Mouse (Mus musculus) intestine, postnatal 0 days (tissue): ENCODE data around the gene Lsm4. TPM values are rescaled to one million over a fixed set of nuclear protein-coding genes. Genes with fewer than 3 reads are reported as not detected.

ENCODE experiments used
- ATAC-seq: fragments of 200-750 bp; cut with Nextera tagmentation; 2 replicates; pipeline ENCODE4 v1.8.0; 2017; ENCODE audit warnings: mild to moderate bottlenecking, moderate TSS enrichment, moderate library complexity
- H3K27ac ChIP-seq: fragments of 300-500 bp; sonication (generic); 2 replicates; pipeline ENCODE4 v1.5.1; 2014; ENCODE audit warnings: mild to moderate bottlenecking, low read depth, low read length, moderate library complexity
- H3K27me3 ChIP-seq: fragments of 300-500 bp; sonication (generic); replicated peaks from 2 replicates; pipeline ENCODE4 v1.6.1; 2014; ENCODE audit warnings: low read length, mixed read lengths; ENCODE audit not compliant: control insufficient read depth, insufficient read depth
- H3K36me3 ChIP-seq: fragments of 300-500 bp; sonication (generic); 2 replicates; pipeline ENCODE4 v1.6.1; 2014; ENCODE audit warnings: mild to moderate bottlenecking, moderate library complexity; ENCODE audit not compliant: control insufficient read depth, insufficient read depth
- H3K4me1 ChIP-seq: fragments of 300-500 bp; sonication (generic); replicated peaks from 2 replicates; pipeline ENCODE4 v1.6.1; 2014; ENCODE audit warnings: antibody characterized with exemption, low read length, mixed read lengths; ENCODE audit not compliant: control insufficient read depth, insufficient read depth
- H3K4me2 ChIP-seq: fragments of 300-500 bp; sonication (generic); replicated peaks from 2 replicates; pipeline ENCODE4 v1.6.1; 2014; ENCODE audit warnings: low read depth, mild to moderate bottlenecking, moderate library complexity
- H3K4me3 ChIP-seq: fragments of 300-500 bp; sonication (generic); 2 replicates; pipeline ENCODE4 v1.5.1; 2014; ENCODE audit warnings: low read depth, low read length
- H3K9ac ChIP-seq: fragments of 300-500 bp; sonication (generic); 2 replicates; pipeline ENCODE4 v1.6.1; 2014; ENCODE audit warnings: mild to moderate bottlenecking, low read depth, low read length
- H3K9me3 ChIP-seq: fragments of 300-500 bp; sonication (generic); 2 replicates; pipeline ENCODE4 v1.6.1; 2016; ENCODE audit warnings: mixed run types; ENCODE audit not compliant: control insufficient read depth
- CTCF ChIP-seq: sonication (generic); IDR thresholded peaks from 2 replicates; pipeline ENCODE4 v1.5.1; 2016; ENCODE audit warnings: low read depth, mild to moderate bottlenecking, control low read depth, antibody characterized with exemption, moderate library complexity
- WGBS: fragments of 180-500 bp; shearing (Covaris S2); extraction: QIAGEN DNeasy Blood & Tissue Kit; methylation state at CpG from one replicate; pipeline ENCODE4 v1.1.7; 2014; 5-methylcytosine and 5-hydroxymethylcytosine counted together
- polyA plus RNA-seq: library from polyadenylated mRNA; unstranded; fragments of >200 nt; fragmentation: Nextera tagmentation; extraction: Ambion mirVana; gene quantifications from 2 replicates; pipeline ENCODE4 v1.2.1, GENCODE M21; 2015

Lsm4 gene
- polyA plus RNA-seq, 1 experiment from 2014 or later: 182 TPM

- no peak for TF ChIP-seq CTCF
- peak; percentile 23; the same call in 1 of the 2 replicates for ATAC-seq
- H3K4me3 ChIP-seq: no peak overlapping the region
- no peaks in the 10 kb centered on the region for H3K9me3 ChIP-seq
- WGBS: 34% methylated on average over 9 of the region's 9 CpGs
- H3K4me2 ChIP-seq: 0 out of 2 replicates have a peak overlapping the region, but pooled peaks have one; percentile 7
- H3K4me1 ChIP-seq: no peaks in the 10 kb centered on the region
- no peak overlapping the region for H3K27ac ChIP-seq
- no peaks in the 10 kb centered on the region; the same call in 1 of the 2 replicates for H3K36me3 ChIP-seq
- H3K27me3 ChIP-seq: no peaks in the 10 kb centered on the region
- no peak overlapping the region for H3K9ac ChIP-seq
Observed at GRCm38 (mm10) chr8:70719796-70720270, 46.8 kb downstream of the Lsm4 start.

- H3K4me3 ChIP-seq: no peak overlapping the region
- no peaks in the 10 kb centered on the region for H3K27me3 ChIP-seq
- no peaks in the 10 kb centered on the region for H3K9me3 ChIP-seq
- H3K36me3 ChIP-seq: no peaks in the 10 kb centered on the region; the same call in 1 of the 2 replicates
- H3K9ac ChIP-seq: no peak overlapping the region
- no peak overlapping the region for H3K4me2 ChIP-seq
- WGBS: 4% methylated on average over 3 of the region's 3 CpGs
- no peaks in the 10 kb centered on the region for H3K4me1 ChIP-seq
- TF ChIP-seq CTCF: peak; percentile 96
- 0 out of 2 replicates have a peak, but pooled peaks have one; percentile 20 for ATAC-seq
- H3K27ac ChIP-seq: no peak overlapping the region
Observed at GRCm38 (mm10) chr8:70720739-70721138, 47.7 kb downstream of the Lsm4 start.

GRCm38 (mm10) chr8:70721601-70722000, 48.6 kb downstream of the Lsm4 start:
- Histone ChIP-seq H3K27ac (no peak overlapping the region), H3K9me3 (no peaks in the 10 kb centered on the region), H3K4me1 (no peaks in the 10 kb centered on the region), H3K36me3 (no peaks in the 10 kb centered on the region; the same call in 1 of the 2 replicates), H3K4me2 (no peak overlapping the region), H3K9ac (no peak overlapping the region), H3K4me3 (no peak overlapping the region), H3K27me3 (no peaks in the 10 kb centered on the region)
- 92% methylated on average over 8 of the region's 8 CpGs for WGBS
- no peak for TF ChIP-seq CTCF
- ATAC-seq: no peak

GRCm38 (mm10) chr8:70723486-70724210, 50.6 kb downstream of the Lsm4 start, which contains the start of gene Pde4c:
TSS of gene Pde4c (plus strand) at chr8:70723720.
- H3K27ac ChIP-seq: no peak within 1 kb of the TSS
- H3K4me2 ChIP-seq: 0 out of 2 replicates have a peak within 1 kb of the TSS, but pooled peaks have one; percentile 14
- 42% methylated on average over 7 of the region's 7 CpGs for WGBS
- TF ChIP-seq CTCF: no peak
- no peaks in the 10 kb centered on the region; the same call in 1 of the 2 replicates for H3K27me3 ChIP-seq
- no peaks in the 10 kb centered on the region for H3K4me1 ChIP-seq
- no peak within 1 kb of the TSS for H3K4me3 ChIP-seq
- H3K36me3 ChIP-seq: no peaks in the 10 kb centered on the region
- H3K9ac ChIP-seq: no peak within 1 kb of the TSS
- ATAC-seq: no peak
- no peaks in the 10 kb centered on the region for H3K9me3 ChIP-seq

GRCm38 (mm10) chr8:70724216-70724615, 51.2 kb downstream of the Lsm4 start:
- Histone ChIP-seq H3K4me2 (no peak overlapping the region), H3K27ac (no peak overlapping the region), H3K36me3 (no peaks in the 10 kb centered on the region), H3K9me3 (no peaks in the 10 kb centered on the region), H3K4me3 (no peak overlapping the region), H3K4me1 (no peaks in the 10 kb centered on the region), H3K9ac (no peak overlapping the region), H3K27me3 (no peaks in the 10 kb centered on the region; the same call in 1 of the 2 replicates)
- 79% methylated on average over 12 of the region's 12 CpGs for WGBS
- ATAC-seq: no peak
- no peak for TF ChIP-seq CTCF

GRCm38 (mm10) chr8:70725792-70726447, 52.9 kb downstream of the Lsm4 start:
- WGBS: 31% methylated on average over 14 of the region's 14 CpGs
- Histone ChIP-seq H3K4me3 (no peak overlapping the region), H3K27me3 (no peaks in the 10 kb centered on the region; the same call in 1 of the 2 replicates), H3K4me1 (no peaks in the 10 kb centered on the region), H3K27ac (no peak overlapping the region), H3K9ac (no peak overlapping the region), H3K36me3 (no peaks in the 10 kb centered on the region), H3K9me3 (no peaks in the 10 kb centered on the region), H3K4me2 (no peak overlapping the region)
- no peak for ATAC-seq
- TF ChIP-seq CTCF: no peak
